8 mouse cellular contexts compared by ENCODE assay signal in genomic region chr7:67958045-67958444, GRCm38 (mm10). TPM values are rescaled to one million over a fixed set of nuclear protein-coding genes. Genes with fewer than 3 reads are reported as not detected.
DNase-seq lines count a peak whose midpoint lies in the region; TF ChIP-seq lines count a peak whose summit lies in the region.

No protein-coding gene starts in this region.

- peak; percentile 31 for DNase-seq in gastrocnemius, adult 2 months
- no peak for DNase-seq in gastrocnemius, postnatal 4 days (ENCODE audit: low spot score in 2 of 2)
- DNase-seq in B cell, adult 2 months: peak; percentile 18 to 24
- DNase-seq in heart, adult 9 months (ENCODE audit: low spot score in 2 of 2): peak; percentile 38 to 56
- peak; percentile 36 to 43 for DNase-seq in lung, postnatal 4 days
- no peak for DNase-seq in cerebellum, postnatal 14 days
- DNase-seq in frontal cortex, adult 2 months (ENCODE audit: extremely low spot score in 1 of 2, low spot score in 1 of 2): no peak
- DNase-seq in c-Kit-positive CD71-positive TER-119-positive erythroid progenitor cells, embryonic 14.5 days (ENCODE audit: low spot score): no peak

- intact Hi-C loops in gastrocnemius, adult 2 months (cut with DNase I): loop anchor here (10.0 kb wide), 1 partner anchor 283 kb away; no protein-coding TSS in a partner anchor

- peak overlapping the region; percentile 52 for H3K4me3 ChIP-seq in gastrocnemius, adult 2 months

- no peak for TF ChIP-seq CTCF in gastrocnemius, adult 2 months (IDR thresholded peaks at IDR 0.05)

- no peak overlapping the region for H3K27ac ChIP-seq in gastrocnemius, adult 2 months

RNA-seq across cellular contexts. Expression of gene Igf1r, which starts 5.4 kb away (rescaled TPM):
- 1 to 10 TPM; 8.0 to 8.3 TPM for total RNA-seq in gastrocnemius, adult 2 months (2021)
- 10 to 100 TPM; 40.6 to 41.0 TPM for total RNA-seq in gastrocnemius, postnatal 4 days (2021)
- 23.0 and 24.4 TPM in 2 replicates for polyA plus RNA-seq in frontal cortex, adult 2 months (2012; rRNA removed)

Comparison
In these comparisons a context has a peak if more than half of its experiments do, and no peak if none do; other contexts are left out.
1. DNase-seq: peak in gastrocnemius, adult 2 months (single experiment), B cell, adult 2 months (2 of 2), heart, adult 9 months (2 of 2) and lung, postnatal 4 days (2 of 2); none in gastrocnemius, postnatal 4 days (0 of 2), cerebellum, postnatal 14 days (0 of 2), frontal cortex, adult 2 months (0 of 2) and c-Kit-positive CD71-positive TER-119-positive erythroid progenitor cells, embryonic 14.5 days (single experiment).
2. RNA of gene Igf1r, which starts 5.4 kb away (total RNA-seq): 40.6 to 41.0 TPM in gastrocnemius, postnatal 4 days; 8.0 to 8.3 TPM in gastrocnemius, adult 2 months; every median in the first group is over 4 times any median in the second.